Mouse (Mus musculus) MEL (cell line): ENCODE measurements around the gene Cnn2.

Experiments
- CTCF ChIP-seq, 3 experiments: IDR thresholded peaks in 2 of 3; conservative IDR thresholded peaks in 1 of 3; 2 replicates each; pipeline ENCODE4 v1.5.1; 2011 to 2012; ENCODE audit warnings: low read length in 3 of 3, low read depth in 2 of 3, mild to moderate bottlenecking in 2 of 3, improper control_type of control experiment in 1 of 3, inconsistent platforms in 1 of 3, mixed read lengths in 1 of 3, moderate library complexity in 1 of 3; ENCODE audit not compliant: control insufficient read depth in 1 of 3, insufficient read depth in 1 of 3, poor library complexity in 1 of 3, severe bottlenecking in 1 of 3
- MAX ChIP-seq: IDR thresholded peaks from 2 replicates; pipeline ENCODE4 v1.6.1; 2011; ENCODE audit warnings: low read length, improper control_type of control experiment
- MXI1 ChIP-seq: IDR thresholded peaks from 2 replicates; pipeline ENCODE4 v1.6.1; 2011; ENCODE audit warnings: mild to moderate bottlenecking, low read depth, low read length, improper control_type of control experiment
- MYB ChIP-seq: IDR thresholded peaks from 2 replicates; pipeline ENCODE4 v1.6.1; 2011; ENCODE audit warnings: mild to moderate bottlenecking, low read depth, low read length, improper control_type of control experiment
- POLR2A ChIP-seq, 2 experiments: IDR thresholded peaks; 2 replicates each; pipeline ENCODE4 v1.6.1; 2011 to 2012; ENCODE audit warnings: low read length in 2 of 2, mild to moderate bottlenecking in 2 of 2, control low read depth in 1 of 2, improper control_type of control experiment in 1 of 2, low read depth in 1 of 2, moderate library complexity in 1 of 2; ENCODE audit not compliant: control insufficient read depth in 1 of 2, insufficient read depth in 1 of 2, poor library complexity in 1 of 2
- SIN3A ChIP-seq: IDR thresholded peaks from 2 replicates; pipeline ENCODE4 v1.6.1; 2012; ENCODE audit warnings: low read length, improper control_type of control experiment, inconsistent platforms
- TAL1 ChIP-seq: IDR thresholded peaks from 2 replicates; pipeline ENCODE4 v1.6.1; 2012; ENCODE audit warnings: mild to moderate bottlenecking, inconsistent platforms, low read length, moderate library complexity, mixed read lengths
- TCF12 ChIP-seq: IDR thresholded peaks from 2 replicates; pipeline ENCODE4 v1.6.1; 2014; ENCODE audit warnings: low read depth, mild to moderate bottlenecking, inconsistent platforms, low read length, improper control_type of control experiment, moderate library complexity

- TF ChIP-seq CTCF (IDR thresholded peaks at IDR 0.05 in 2 of 3, conservative IDR thresholded peaks at IDR 0.05 in 1 of 3; ENCODE audit: control insufficient read depth in 1 of 3, insufficient read depth in 1 of 3, low read depth in 2 of 3, low read length in 3 of 3, poor library complexity in 1 of 3, severe bottlenecking in 1 of 3) (no peak), POLR2A (IDR thresholded peaks at IDR 0.05; ENCODE audit: control insufficient read depth in 1 of 2, insufficient read depth in 1 of 2, low read depth in 1 of 2, low read length in 2 of 2, poor library complexity in 1 of 2) (no peak), TCF12 (no peak), MXI1 (no peak), MYB (no peak), MAX (no peak), SIN3A (no peak), TAL1 (no peak)
Measured at GRCm38 (mm10) chr10:80015583-80015982, 27.2 kb downstream of the Cnn2 start.
